Mouse (Mus musculus): ENCODE data around the gene Alkbh3. TPM values are rescaled to one million over a fixed set of nuclear protein-coding genes. Genes with fewer than 3 reads are reported as not detected.

Gene Alkbh3
- polyA plus RNA-seq, 1 experiment from 2014 or later, result 41.8 TPM

- WGBS (ENCODE audit: insufficient replicate concordance), result 57% methylated on average over 8 of the region's 8 CpGs
- no peak overlapping the region for H3K4me2 ChIP-seq
- H3K27ac ChIP-seq, result no peak overlapping the region
- H3K9me3 ChIP-seq (replicated peaks), result no peaks in the 10 kb centered on the region
- no peaks in the 10 kb centered on the region for H3K36me3 ChIP-seq
- no peak for ATAC-seq
- peaks cover 70% of the 10 kb centered on the region for H3K27me3 ChIP-seq (replicated peaks)
- no peak overlapping the region for H3K9ac ChIP-seq
- H3K4me3 ChIP-seq, result no peak overlapping the region
- H3K4me1 ChIP-seq, result peaks cover 4% of the 10 kb centered on the region; the same call in 1 of the 2 replicates
Observed at GRCm38 (mm10) chr2:93959346-93959745, 51.3 kb downstream of the Alkbh3 start.

- Histone ChIP-seq H3K36me3 (no peaks in the 10 kb centered on the region), H3K4me1 (peaks cover 4% of the 10 kb centered on the region; the same call in 1 of the 2 replicates), H3K4me3 (no peak overlapping the region), H3K27me3 (replicated peaks) (peaks cover 81% of the 10 kb centered on the region), H3K4me2 (no peak overlapping the region), H3K27ac (no peak overlapping the region), H3K9me3 (replicated peaks) (no peaks in the 10 kb centered on the region), H3K9ac (no peak overlapping the region)
- ATAC-seq, result no peak
- WGBS (ENCODE audit: insufficient replicate concordance), result 54% methylated on average over 3 of the region's 3 CpGs
Observed at GRCm38 (mm10) chr2:93958216-93958615, 52.4 kb downstream of the Alkbh3 start.

GRCm38 (mm10) chr2:93957785-93958175 lies 52.8 kb downstream of the Alkbh3 start:
- Histone ChIP-seq H3K36me3 (no peaks in the 10 kb centered on the region), H3K4me2 (no peak overlapping the region), H3K4me3 (no peak overlapping the region), H3K9me3 (replicated peaks) (no peaks in the 10 kb centered on the region), H3K27me3 (replicated peaks) (peaks cover 85% of the 10 kb centered on the region), H3K4me1 (peaks cover 4% of the 10 kb centered on the region; the same call in 1 of the 2 replicates), H3K27ac (no peak overlapping the region), H3K9ac (no peak overlapping the region)
- ATAC-seq, result no peak
- WGBS (ENCODE audit: insufficient replicate concordance), result 50% methylated on average over 8 of the region's 8 CpGs

- ATAC-seq, result no peak
- Histone ChIP-seq H3K9me3 (replicated peaks) (no peaks in the 10 kb centered on the region), H3K4me2 (peak within 1 kb of the TSS; percentile 73), H3K9ac (peak within 1 kb of the TSS; percentile 41), H3K27ac (no peak within 1 kb of the TSS), H3K4me1 (peaks cover 4% of the 10 kb centered on the region; the same call in 1 of the 2 replicates), H3K4me3 (peak within 1 kb of the TSS; percentile 52), H3K36me3 (no peaks in the 10 kb centered on the region), H3K27me3 (replicated peaks) (peaks cover 92% of the 10 kb centered on the region)
- 12% methylated on average over 36 of the region's 62 CpGs for WGBS (ENCODE audit: insufficient replicate concordance)
Observed at GRCm38 (mm10) chr2:93956908-93957784, 53.5 kb downstream of the Alkbh3 start, which contains the start of gene Gm13889. Gene Gm13889, minus strand, starts transcription at chr2:93957201.

- WGBS (ENCODE audit: insufficient replicate concordance), result 1% methylated on average over 39 of the region's 44 CpGs
- Histone ChIP-seq H3K4me3 (peak overlapping the region; percentile 52), H3K27me3 (replicated peaks) (peaks cover 98% of the 10 kb centered on the region), H3K27ac (no peak overlapping the region), H3K9ac (peak overlapping the region; percentile 41), H3K9me3 (replicated peaks) (no peaks in the 10 kb centered on the region), H3K4me1 (peaks cover 4% of the 10 kb centered on the region; the same call in 1 of the 2 replicates), H3K4me2 (peak overlapping the region; percentile 73), H3K36me3 (no peaks in the 10 kb centered on the region)
- no peak for ATAC-seq
Observed at GRCm38 (mm10) chr2:93956331-93956801, 54.2 kb downstream of the Alkbh3 start.

- peak overlapping the region; percentile 52 for H3K4me3 ChIP-seq
- H3K9ac ChIP-seq, result peak overlapping the region; percentile 41; the same call in 1 of the 2 replicates
- H3K36me3 ChIP-seq, result no peaks in the 10 kb centered on the region
- no peaks in the 10 kb centered on the region for H3K9me3 ChIP-seq (replicated peaks)
- H3K27ac ChIP-seq, result no peak overlapping the region
- peaks cover 94% of the 10 kb centered on the region for H3K27me3 ChIP-seq (replicated peaks)
- peak overlapping the region; percentile 73 for H3K4me2 ChIP-seq
- under 1% methylated on average over 31 of the region's 31 CpGs for WGBS (ENCODE audit: insufficient replicate concordance)
- ATAC-seq, result no peak
- peaks cover 4% of the 10 kb centered on the region; the same call in 1 of the 2 replicates for H3K4me1 ChIP-seq
Observed at GRCm38 (mm10) chr2:93955886-93956285, 54.7 kb downstream of the Alkbh3 start.

- H3K4me1 ChIP-seq, result peaks cover 4% of the 10 kb centered on the region; the same call in 1 of the 2 replicates
- no peak for ATAC-seq
- H3K9ac ChIP-seq, result no peak overlapping the region
- 4% methylated on average over 32 of the region's 32 CpGs for WGBS (ENCODE audit: insufficient replicate concordance)
- H3K27ac ChIP-seq, result no peak overlapping the region
- H3K4me2 ChIP-seq, result peak overlapping the region; percentile 73
- H3K27me3 ChIP-seq (replicated peaks), result peaks cover 85% of the 10 kb centered on the region
- H3K9me3 ChIP-seq (replicated peaks), result no peaks in the 10 kb centered on the region
- H3K4me3 ChIP-seq, result peak overlapping the region; percentile 52
- H3K36me3 ChIP-seq, result no peaks in the 10 kb centered on the region
Observed at GRCm38 (mm10) chr2:93954781-93955578, 55.6 kb downstream of the Alkbh3 start.

GRCm38 (mm10) chr2:93953726-93954125 lies 56.9 kb downstream of the Alkbh3 start:
- Histone ChIP-seq H3K4me2 (no peak overlapping the region), H3K9ac (no peak overlapping the region), H3K4me3 (no peak overlapping the region), H3K27me3 (replicated peaks) (peaks cover 75% of the 10 kb centered on the region), H3K36me3 (no peaks in the 10 kb centered on the region), H3K27ac (no peak overlapping the region), H3K9me3 (replicated peaks) (no peaks in the 10 kb centered on the region), H3K4me1 (peaks cover 4% of the 10 kb centered on the region; the same call in 1 of the 2 replicates)
- no peak for ATAC-seq
- WGBS (ENCODE audit: insufficient replicate concordance), result 73% methylated on average over 9 of the region's 9 CpGs

GRCm38 (mm10) chr2:93946976-93947375 lies 63.6 kb downstream of the Alkbh3 start:
- Histone ChIP-seq H3K9me3 (replicated peaks) (no peaks in the 10 kb centered on the region), H3K9ac (no peak overlapping the region), H3K4me3 (no peak overlapping the region), H3K36me3 (no peaks in the 10 kb centered on the region), H3K27me3 (replicated peaks) (peaks cover 10% of the 10 kb centered on the region; the same call in 1 of the 2 replicates), H3K4me1 (no peaks in the 10 kb centered on the region), H3K4me2 (no peak overlapping the region), H3K27ac (no peak overlapping the region)
- WGBS (ENCODE audit: insufficient replicate concordance), result 62% methylated on average over 5 of the region's 5 CpGs
- no peak for ATAC-seq

- Histone ChIP-seq H3K4me1 (no peaks in the 10 kb centered on the region), H3K27me3 (replicated peaks) (0 out of 2 replicates have a peak, but pooled peaks cover 5% of the 10 kb centered on the region), H3K4me2 (no peak overlapping the region), H3K9ac (no peak overlapping the region), H3K9me3 (replicated peaks) (no peaks in the 10 kb centered on the region), H3K36me3 (no peaks in the 10 kb centered on the region), H3K4me3 (no peak overlapping the region), H3K27ac (no peak overlapping the region)
- ATAC-seq, result no peak
- WGBS (ENCODE audit: insufficient replicate concordance), result 82% methylated on average over 4 of the region's 4 CpGs
Observed at GRCm38 (mm10) chr2:93944855-93945254, 65.8 kb downstream of the Alkbh3 start.

- no peak overlapping the region for H3K4me2 ChIP-seq
- H3K9ac ChIP-seq, result no peak overlapping the region
- no peak overlapping the region for H3K27ac ChIP-seq
- 0 out of 2 replicates have a peak, but pooled peaks cover 8% of the 10 kb centered on the region for H3K27me3 ChIP-seq (replicated peaks)
- no peaks in the 10 kb centered on the region for H3K4me1 ChIP-seq
- H3K9me3 ChIP-seq (replicated peaks), result no peaks in the 10 kb centered on the region
- no peaks in the 10 kb centered on the region for H3K36me3 ChIP-seq
- H3K4me3 ChIP-seq, result no peak overlapping the region
- no peak for ATAC-seq
- 64% methylated on average over 2 of the region's 2 CpGs for WGBS (ENCODE audit: insufficient replicate concordance)
Observed at GRCm38 (mm10) chr2:93944099-93944498, 66.5 kb downstream of the Alkbh3 start.
